27 mouse cellular contexts compared by ENCODE assay signal in genomic region chr6:97675181-97675756, GRCm38 (mm10). TPM values are rescaled to one million over a fixed set of nuclear protein-coding genes. Genes with fewer than 3 reads are reported as not detected.
DNase-seq lines count a peak whose midpoint lies in the region; ATAC-seq lines count a peak whose summit lies in the region.
"Had no signal": no experiment of that assay in that cellular context is flagged by ENCODE, and none has a peak within 500 bp of the region (broad histone marks: within the 10 kb centered on the region; RNA-seq: fewer than 3 reads in every experiment).

No protein-coding gene starts in this region.

- H3K4me2 ChIP-seq in embryonic facial prominence, embryonic 14.5 days (ENCODE audit: low read depth, low read length) = no peak overlapping the region
- H3K4me2 ChIP-seq: embryonic facial prominence, embryonic 15.5 days; forebrain, embryonic 15.5 days; hindbrain, embryonic 14.5 days; limb, embryonic 13.5 days; liver, embryonic 13.5 days; midbrain, embryonic 13.5 days; neural tube, embryonic 12.5 days had no signal

- intact Hi-C loops in gastrocnemius, postnatal 36 days (cut with DNase I) = no loop called here

- ATAC-seq in embryonic facial prominence, embryonic 14.5 days (ENCODE audit: low read depth) = no peak
- ATAC-seq in megakaryocyte progenitor cell, adult 5-6 weeks (replicated peaks; ENCODE audit: poor library complexity) = no peak
- ATAC-seq: activated CD4-positive, CD25-positive, alpha-beta regulatory T cell, adult 4 months; forebrain, embryonic 15.5 days; inflammation-experienced regulatory T-cells, adult 6 months; midbrain, embryonic 13.5 days had no signal

- H3K4me1 ChIP-seq in embryonic facial prominence, embryonic 14.5 days (ENCODE audit: control insufficient read depth, insufficient read depth, low read length) = no peaks in the 10 kb centered on the region
- H3K4me1 ChIP-seq in embryonic facial prominence, embryonic 10.5 days = no peaks in the 10 kb centered on the region
- H3K4me1 ChIP-seq: embryonic facial prominence, embryonic 15.5 days; forebrain, embryonic 15.5 days; heart, embryonic 10.5 days; limb, embryonic 13.5 days; liver, embryonic 13.5 days; midbrain, embryonic 13.5 days; neural tube, embryonic 12.5 days had no signal

- H3K27me3 ChIP-seq in embryonic facial prominence, embryonic 14.5 days (replicated peaks; ENCODE audit: control insufficient read depth, insufficient read depth, low read length) = no peaks in the 10 kb centered on the region
- H3K27me3 ChIP-seq in embryonic facial prominence, embryonic 10.5 days (replicated peaks; ENCODE audit: low read depth, poor library complexity, severe bottlenecking) = no peaks in the 10 kb centered on the region
- H3K27me3 ChIP-seq: embryonic facial prominence, embryonic 15.5 days; forebrain, embryonic 15.5 days; limb, embryonic 13.5 days; liver, embryonic 13.5 days; midbrain, embryonic 13.5 days; neural tube, embryonic 12.5 days had no signal

- no peak overlapping the region for H3K27ac ChIP-seq in embryonic facial prominence, embryonic 14.5 days (replicated peaks; ENCODE audit: low read depth, low read length)
- H3K27ac ChIP-seq in embryonic facial prominence, embryonic 10.5 days (replicated peaks) = no peak overlapping the region
- H3K27ac ChIP-seq: embryonic facial prominence, embryonic 15.5 days; forebrain, embryonic 15.5 days; heart, embryonic 10.5 days; hindbrain, embryonic 14.5 days; limb, embryonic 13.5 days; liver, embryonic 13.5 days; midbrain, embryonic 13.5 days; neural tube, embryonic 12.5 days had no signal

- peak; percentile 40 for DNase-seq in embryonic facial prominence, embryonic 14.5 days (ENCODE audit: low spot score)
- DNase-seq in embryonic facial prominence, embryonic 10.5 days (ENCODE audit: low spot score) = no peak
- peak; percentile 22 to 28 for DNase-seq in right cerebral cortex, adult 2 months (ENCODE audit: low spot score in 2 of 2)
- DNase-seq in right cerebral cortex, postnatal 36 days (ENCODE audit: low spot score in 2 of 2) = no peak
- peak; percentile 32 to 77 for DNase-seq in layer of hippocampus, postnatal 14 days (ENCODE audit: low spot score in 2 of 2)
- peak; percentile 31 for DNase-seq in telencephalon, adult 2 months (ENCODE audit: low read depth, low spot score)
- DNase-seq in gastrocnemius, postnatal 36 days = no peak
- DNase-seq: adrenal gland, adult 8-10 months; cerebellum, adult 8-10 months; cerebellum, postnatal 36 days; embryo, embryonic 11 days; heart, postnatal 4 days; kidney, adult 18-20 months; kidney, postnatal 4 days; liver, embryonic 13.5 days; lung, adult 2 months; lung, postnatal 14 days had no signal

- 0 out of 2 replicates have a peak, but pooled peaks cover 15% of the 10 kb centered on the region for H3K9me3 ChIP-seq in embryonic facial prominence, embryonic 14.5 days (ENCODE audit: control insufficient read depth, low read length)
- 0 out of 2 replicates have a peak, but pooled peaks cover 4% of the 10 kb centered on the region for H3K9me3 ChIP-seq in embryonic facial prominence, embryonic 10.5 days
- H3K9me3 ChIP-seq: embryonic facial prominence, embryonic 15.5 days; heart, embryonic 10.5 days; liver, embryonic 13.5 days had no signal

- no peak overlapping the region for H3K4me3 ChIP-seq in embryonic facial prominence, embryonic 14.5 days (ENCODE audit: low read depth, low read length)
- no peak overlapping the region for H3K4me3 ChIP-seq in embryonic facial prominence, embryonic 10.5 days
- H3K4me3 ChIP-seq: embryonic facial prominence, embryonic 15.5 days; forebrain, embryonic 15.5 days; heart, embryonic 10.5 days; limb, embryonic 13.5 days; liver, embryonic 13.5 days; midbrain, embryonic 13.5 days; neural tube, embryonic 12.5 days had no signal

- no peaks in the 10 kb centered on the region for H3K36me3 ChIP-seq in embryonic facial prominence, embryonic 14.5 days (ENCODE audit: control insufficient read depth, insufficient read depth, low read length)
- no peaks in the 10 kb centered on the region for H3K36me3 ChIP-seq in embryonic facial prominence, embryonic 10.5 days (replicated peaks)
- H3K36me3 ChIP-seq: embryonic facial prominence, embryonic 15.5 days; forebrain, embryonic 15.5 days; heart, embryonic 10.5 days; limb, embryonic 13.5 days; liver, embryonic 13.5 days; midbrain, embryonic 13.5 days; neural tube, embryonic 12.5 days had no signal

- H3K9ac ChIP-seq in embryonic facial prominence, embryonic 14.5 days (ENCODE audit: low read depth, low read length) = no peak overlapping the region
- H3K9ac ChIP-seq: embryonic facial prominence, embryonic 15.5 days; forebrain, embryonic 15.5 days; hindbrain, embryonic 14.5 days; limb, embryonic 13.5 days; liver, embryonic 13.5 days; midbrain, embryonic 13.5 days; neural tube, embryonic 12.5 days had no signal

- WGBS in embryonic facial prominence, embryonic 14.5 days = 51% methylated on average over 5 of the region's 5 CpGs
- 83% methylated on average over 5 of the region's 5 CpGs for WGBS in embryonic facial prominence, embryonic 10.5 days

RNA-seq across cellular contexts. Expression of gene Frmd4b, which starts 57.9 kb away (rescaled TPM):
- polyA plus RNA-seq in embryonic facial prominence, embryonic 14.5 days (2014; fragmentation: Nextera tagmentation; extraction: Ambion mirVana) = 17.5 and 18.9 TPM in 2 replicates
- polyA plus RNA-seq in embryonic facial prominence, embryonic 10.5 days (2016; fragmentation: Nextera tagmentation; extraction: Ambion mirVana) = 16.9 and 19.2 TPM in 2 replicates
- 10 to 100 TPM; 32.8 to 36.3 TPM for total RNA-seq in layer of hippocampus, postnatal 14 days (2021)
- total RNA-seq in gastrocnemius, postnatal 36 days (2021) = 1 to 10 TPM; 5.6 to 6.4 TPM
- total RNA-seq in megakaryocyte progenitor cell, adult 5-6 weeks (2015) = 5.0 and 5.6 TPM in 2 replicates
- total RNA-seq in megakaryocyte progenitor cell, adult 5-6 weeks (2017) = 7.8 and 9.6 TPM in 2 replicates

Comparison
In these comparisons a context has a peak if more than half of its experiments do, and no peak if none do; other contexts are left out.
1. DNase-seq: peak in embryonic facial prominence, embryonic 14.5 days (single experiment), right cerebral cortex, adult 2 months (2 of 2), layer of hippocampus, postnatal 14 days (2 of 2) and telencephalon, adult 2 months (single experiment); none in embryonic facial prominence, embryonic 10.5 days (single experiment), right cerebral cortex, postnatal 36 days (0 of 2) and gastrocnemius, postnatal 36 days (0 of 2).